ENCODE assay signal across 8 mouse cellular contexts in the genomic region with DNA sequence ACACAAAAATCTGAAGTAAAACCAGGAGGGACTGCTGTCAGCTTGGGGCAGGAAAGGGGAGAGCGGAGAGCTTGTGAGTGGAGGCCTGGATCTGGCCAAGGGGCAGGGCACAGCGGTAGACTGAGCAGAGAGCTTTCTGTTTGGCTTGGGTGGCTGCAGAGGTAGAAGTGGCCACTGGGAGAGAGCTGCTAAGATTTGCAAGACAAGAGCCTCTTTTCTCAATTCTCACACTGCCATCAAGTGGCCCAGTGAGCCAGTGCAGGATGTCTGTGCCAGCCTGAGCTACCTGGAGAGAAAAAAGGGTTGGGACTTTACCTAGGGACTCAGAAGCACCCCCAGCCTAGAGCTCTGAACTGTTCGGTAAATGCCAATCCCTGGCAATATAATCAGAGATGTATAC. TPM values are rescaled to one million over a fixed set of nuclear protein-coding genes. Genes with fewer than 3 reads are reported as not detected.
DNase-seq lines count a peak whose midpoint lies in the region; ATAC-seq lines count a peak whose summit lies in the region.

No protein-coding gene starts in this region.

- DNase-seq in NIH3T3 (ENCODE audit: low read depth) = peak; percentile 88
- DNase-seq in cerebellum, postnatal 10 days = peak; percentile 85 to 87
- peak; percentile 61 to 73 for DNase-seq in frontal cortex, postnatal 25 days (ENCODE audit: low spot score in 2 of 2)
- DNase-seq in layer of hippocampus, postnatal 14 days (ENCODE audit: low spot score in 2 of 2) = peak; percentile 67 to 82
- peak; percentile 81 for DNase-seq in lung, postnatal 14 days
- DNase-seq in retina, postnatal 7 days (ENCODE audit: low read depth, low spot score) = peak; percentile 68
- DNase-seq in urinary bladder, postnatal 4 days (ENCODE audit: low spot score in 2 of 2) = peak; percentile 62 to 73

- peak overlapping the region; percentile 18; the same call in 1 of the 2 replicates for H3K27ac ChIP-seq in hindbrain, embryonic 13.5 days

- H3K9me3 ChIP-seq in hindbrain, embryonic 13.5 days = no peaks in the 10 kb centered on the region

- peak; percentile 81 for ATAC-seq in hindbrain, embryonic 13.5 days (ENCODE audit: low FRiP score)

- H3K4me2 ChIP-seq in hindbrain, embryonic 13.5 days = no peak overlapping the region

- no peaks in the 10 kb centered on the region for H3K27me3 ChIP-seq in hindbrain, embryonic 13.5 days

- WGBS in hindbrain, embryonic 13.5 days = 23% methylated on average over 3 of the region's 3 CpGs

- H3K9ac ChIP-seq in hindbrain, embryonic 13.5 days = no peak overlapping the region

- no peak overlapping the region for H3K4me3 ChIP-seq in hindbrain, embryonic 13.5 days

- peaks cover 7% of the 10 kb centered on the region for H3K36me3 ChIP-seq in hindbrain, embryonic 13.5 days

- H3K4me1 ChIP-seq in hindbrain, embryonic 13.5 days (replicated peaks) = 0 out of 2 replicates have a peak, but pooled peaks cover 3% of the 10 kb centered on the region

RNA-seq across cellular contexts. Expression of a gene that starts 24.8 kb away (rescaled TPM):
- 209 and 210 TPM in 2 replicates for polyA plus RNA-seq in hindbrain, embryonic 13.5 days (2015; fragmentation: Nextera tagmentation; extraction: Ambion mirVana)
- total RNA-seq in layer of hippocampus, postnatal 14 days (2021) = 100 to 1,000 TPM; 165 to 178 TPM

RNA-seq across cellular contexts. Expression of a gene that starts 50.0 kb away (rescaled TPM):
- polyA plus RNA-seq in hindbrain, embryonic 13.5 days (2015; fragmentation: Nextera tagmentation; extraction: Ambion mirVana) = 24.8 and 24.9 TPM in 2 replicates
- 10 to 100 TPM; 14.0 to 14.8 TPM for total RNA-seq in layer of hippocampus, postnatal 14 days (2021)
